Mouse (Mus musculus): Measurements from ENCODE around the gene Jdp2. TPM values are rescaled to one million over a fixed set of nuclear protein-coding genes. Genes with fewer than 3 reads are reported as not detected.

Gene Jdp2
- polyA plus RNA-seq, 1 experiment from 2014 or later, result 0.80 TPM

DNA sequence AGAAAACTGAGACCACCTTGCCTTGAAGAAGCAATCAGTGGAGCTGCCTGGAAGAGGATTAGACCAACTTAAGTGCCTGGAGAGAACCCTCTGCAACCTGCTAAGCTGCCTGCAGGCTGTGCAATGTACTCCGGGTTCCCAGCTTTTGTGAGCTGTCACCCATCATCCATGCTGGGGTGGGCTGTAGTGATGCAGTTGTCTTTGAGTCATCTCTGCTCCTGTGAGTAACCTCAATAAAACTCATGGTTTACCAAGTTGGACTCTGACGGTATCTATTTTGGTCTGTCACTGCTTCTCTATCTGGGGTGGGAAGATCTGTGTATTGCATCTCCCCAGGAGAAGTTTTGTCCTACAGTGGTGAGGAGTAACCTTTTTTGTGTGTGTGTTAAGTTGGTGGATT, 4.4 kb upstream of the Jdp2 start:
- WGBS, result 89% methylated on average over 2 of the region's 2 CpGs
- Histone ChIP-seq H3K4me3 (replicated peaks; ENCODE audit: low read length) (no peak overlapping the region), H3K36me3 (ENCODE audit: control insufficient read depth, insufficient read depth, low read length) (no peaks in the 10 kb centered on the region), H3K4me1 (ENCODE audit: control insufficient read depth, insufficient read depth, low read length) (peaks cover 9% of the 10 kb centered on the region), H3K27me3 (ENCODE audit: control insufficient read depth, insufficient read depth, low read length) (no peaks in the 10 kb centered on the region), H3K27ac (ENCODE audit: low read length) (no peak overlapping the region), H3K4me2 (ENCODE audit: low read depth, low read length) (no peak overlapping the region), H3K9ac (ENCODE audit: low read length) (no peak overlapping the region), H3K9me3 (replicated peaks; ENCODE audit: control insufficient read depth, low read length) (no peaks in the 10 kb centered on the region)
- no peak for ATAC-seq (ENCODE audit: insufficient read depth, low FRiP score)

DNA sequence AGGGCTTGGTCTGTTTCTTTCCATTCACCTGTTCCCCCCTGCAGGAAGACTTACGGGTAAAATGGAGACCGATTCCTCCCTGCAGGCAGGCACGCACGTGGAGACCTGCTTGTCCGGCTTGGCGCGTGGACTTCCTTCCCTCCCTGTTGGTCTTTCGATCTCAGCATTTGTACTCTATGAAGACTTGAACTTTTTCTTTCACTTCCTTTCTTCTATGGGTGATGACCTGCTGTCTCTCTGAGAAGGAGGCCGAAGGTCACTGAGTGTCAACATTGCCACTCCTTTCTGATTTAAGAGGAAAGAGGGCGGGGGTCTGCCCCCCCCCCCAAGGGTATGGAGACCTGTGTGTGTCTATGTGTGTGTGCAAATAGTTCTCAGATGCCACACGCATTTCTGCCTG, 774 bp upstream of the Jdp2 start:
- H3K27ac ChIP-seq (ENCODE audit: low read length), result no peak overlapping the region
- H3K4me1 ChIP-seq (ENCODE audit: control insufficient read depth, insufficient read depth, low read length), result peaks cover 28% of the 10 kb centered on the region
- WGBS, result 51% methylated on average over 11 of the region's 11 CpGs
- ATAC-seq (ENCODE audit: insufficient read depth, low FRiP score), result no peak
- no peaks in the 10 kb centered on the region for H3K9me3 ChIP-seq (replicated peaks; ENCODE audit: control insufficient read depth, low read length)
- no peaks in the 10 kb centered on the region for H3K36me3 ChIP-seq (ENCODE audit: control insufficient read depth, insufficient read depth, low read length)
- no peaks in the 10 kb centered on the region for H3K27me3 ChIP-seq (ENCODE audit: control insufficient read depth, insufficient read depth, low read length)
- H3K9ac ChIP-seq (ENCODE audit: low read length), result peak overlapping the region; percentile 89
- H3K4me3 ChIP-seq (replicated peaks; ENCODE audit: low read length), result peak overlapping the region; percentile 76
- H3K4me2 ChIP-seq (ENCODE audit: low read depth, low read length), result peak overlapping the region; percentile 81

DNA sequence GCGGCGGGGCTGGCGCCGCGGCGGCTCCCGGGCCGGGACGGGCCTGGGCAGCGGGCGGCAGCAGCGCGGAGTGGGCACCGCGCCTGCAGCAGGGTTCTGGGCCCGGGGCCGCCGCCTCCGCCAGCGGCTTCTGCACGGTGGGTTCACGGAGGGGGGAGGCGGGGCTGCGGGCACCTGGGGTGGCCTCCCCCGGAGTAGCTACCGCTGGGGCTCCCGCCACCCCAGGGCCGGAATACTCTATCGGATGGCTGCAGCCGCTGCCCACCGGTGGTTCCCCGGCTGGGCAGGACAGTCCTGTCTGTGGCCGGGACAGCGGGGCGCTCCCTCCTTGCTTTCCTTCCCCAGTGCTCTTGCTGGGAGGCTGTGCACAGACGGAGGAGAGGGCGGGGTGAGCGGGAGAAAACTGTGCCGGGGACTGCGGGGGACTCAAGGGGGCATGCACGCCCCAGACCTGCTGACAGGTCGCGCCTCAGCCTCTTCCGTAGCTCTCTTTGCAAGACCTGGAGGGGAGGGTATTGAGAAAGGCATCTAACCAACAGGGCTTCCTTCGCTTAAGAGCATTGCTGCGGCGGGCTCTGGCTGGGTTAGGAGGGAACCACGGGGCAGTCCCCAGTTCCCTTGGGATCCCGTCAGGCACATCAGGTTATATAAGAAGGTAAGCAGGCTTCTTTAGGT, 788 bp downstream of the Jdp2 start:
- H3K9ac ChIP-seq (ENCODE audit: low read length), result peak overlapping the region; percentile 89
- H3K4me1 ChIP-seq (ENCODE audit: control insufficient read depth, insufficient read depth, low read length), result peaks cover 43% of the 10 kb centered on the region
- H3K9me3 ChIP-seq (replicated peaks; ENCODE audit: control insufficient read depth, low read length), result no peaks in the 10 kb centered on the region
- peak overlapping the region; percentile 76 for H3K4me3 ChIP-seq (replicated peaks; ENCODE audit: low read length)
- peak overlapping the region; percentile 81 for H3K4me2 ChIP-seq (ENCODE audit: low read depth, low read length)
- ATAC-seq (ENCODE audit: insufficient read depth, low FRiP score), result peak; percentile 46; the same call in 1 of the 2 replicates
- H3K36me3 ChIP-seq (ENCODE audit: control insufficient read depth, insufficient read depth, low read length), result no peaks in the 10 kb centered on the region
- H3K27ac ChIP-seq (ENCODE audit: low read length), result peak overlapping the region; percentile 91
- 2% methylated on average over 31 of the region's 49 CpGs for WGBS
- H3K27me3 ChIP-seq (ENCODE audit: control insufficient read depth, insufficient read depth, low read length), result no peaks in the 10 kb centered on the region

DNA sequence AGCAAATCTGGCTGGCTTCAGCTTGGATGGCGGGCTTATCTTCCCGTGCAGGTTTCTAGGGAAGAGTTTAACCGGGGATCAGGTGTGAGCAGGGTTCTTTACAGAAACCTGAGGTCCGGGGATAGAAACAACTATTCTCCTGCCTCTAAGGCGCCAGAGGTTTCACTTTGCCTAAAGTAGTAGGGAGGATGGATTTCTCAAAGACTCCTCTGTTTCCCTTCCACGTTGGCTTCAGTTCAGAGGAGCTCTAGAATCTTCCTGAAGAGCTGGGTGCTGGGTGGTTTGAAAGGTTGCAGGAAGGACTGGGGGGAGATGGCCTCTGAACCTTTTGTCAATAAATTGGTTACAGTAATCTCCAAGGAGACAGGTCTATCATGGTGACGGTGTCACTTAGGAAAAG, 1.8 kb downstream of the Jdp2 start:
- 45% methylated on average over 7 of the region's 7 CpGs for WGBS
- H3K4me1 ChIP-seq (ENCODE audit: control insufficient read depth, insufficient read depth, low read length), result peaks cover 48% of the 10 kb centered on the region

DNA sequence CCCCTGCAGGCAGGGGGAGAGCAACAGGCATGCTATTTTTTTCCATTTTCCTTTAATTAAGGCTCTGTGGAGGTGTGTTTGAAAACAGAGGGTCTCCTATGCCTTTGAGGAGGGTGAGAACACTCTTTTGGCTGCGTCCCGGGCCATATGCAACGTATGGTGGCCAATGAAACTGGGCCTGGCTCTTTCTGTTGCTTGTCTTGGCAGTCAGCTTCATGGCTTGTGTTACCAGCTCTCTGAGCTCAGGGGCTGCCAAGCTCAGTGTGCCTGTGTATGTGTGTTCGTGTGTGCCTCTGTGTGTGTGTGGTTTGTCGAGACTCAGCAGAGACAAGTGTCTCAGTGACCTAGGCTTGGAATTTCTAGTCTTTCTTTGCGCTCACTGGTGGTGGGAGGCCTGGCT, 2.7 kb downstream of the Jdp2 start:
- 87% methylated on average over 6 of the region's 6 CpGs for WGBS
- Histone ChIP-seq H3K36me3 (ENCODE audit: control insufficient read depth, insufficient read depth, low read length) (no peaks in the 10 kb centered on the region), H3K9me3 (replicated peaks; ENCODE audit: control insufficient read depth, low read length) (no peaks in the 10 kb centered on the region), H3K27me3 (ENCODE audit: control insufficient read depth, insufficient read depth, low read length) (no peaks in the 10 kb centered on the region), H3K27ac (ENCODE audit: low read length) (no peak overlapping the region), H3K4me2 (ENCODE audit: low read depth, low read length) (peak overlapping the region; percentile 81), H3K4me3 (replicated peaks; ENCODE audit: low read length) (no peak overlapping the region), H3K4me1 (ENCODE audit: control insufficient read depth, insufficient read depth, low read length) (peaks cover 48% of the 10 kb centered on the region), H3K9ac (ENCODE audit: low read length) (no peak overlapping the region)
- no peak for ATAC-seq (ENCODE audit: insufficient read depth, low FRiP score)

More for the DNA sequence above, 1.8 kb downstream of the Jdp2 start:
- Histone ChIP-seq H3K27ac (ENCODE audit: low read length) (no peak overlapping the region), H3K9ac (ENCODE audit: low read length) (peak overlapping the region; percentile 89), H3K36me3 (ENCODE audit: control insufficient read depth, insufficient read depth, low read length) (no peaks in the 10 kb centered on the region), H3K4me3 (replicated peaks; ENCODE audit: low read length) (peak overlapping the region; percentile 76), H3K4me2 (ENCODE audit: low read depth, low read length) (peak overlapping the region; percentile 81), H3K27me3 (ENCODE audit: control insufficient read depth, insufficient read depth, low read length) (no peaks in the 10 kb centered on the region), H3K9me3 (replicated peaks; ENCODE audit: control insufficient read depth, low read length) (no peaks in the 10 kb centered on the region)
- ATAC-seq (ENCODE audit: insufficient read depth, low FRiP score), result no peak

DNA sequence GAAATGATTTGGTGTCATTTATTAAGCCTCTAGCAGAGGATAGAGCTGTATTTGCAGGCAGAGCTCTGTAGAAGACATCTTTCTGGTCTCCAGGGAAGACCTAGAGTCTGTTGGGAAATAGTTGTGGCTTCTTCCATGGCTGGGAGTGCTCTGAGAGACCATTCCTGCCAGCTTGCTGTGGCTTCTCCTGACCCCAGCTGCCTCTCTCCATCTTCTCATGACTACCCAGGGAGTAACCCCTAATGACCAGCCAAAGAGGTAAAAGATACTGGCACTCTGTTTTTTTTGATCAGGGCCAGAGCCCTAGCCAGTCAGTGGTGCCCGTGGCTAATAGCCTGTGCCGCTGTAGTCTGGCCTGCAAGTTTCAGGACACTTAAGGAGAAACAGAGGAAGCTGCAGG, 3.3 kb downstream of the Jdp2 start:
- H3K4me3 ChIP-seq (replicated peaks; ENCODE audit: low read length), result no peak overlapping the region
- H3K9ac ChIP-seq (ENCODE audit: low read length), result no peak overlapping the region
- H3K4me1 ChIP-seq (ENCODE audit: control insufficient read depth, insufficient read depth, low read length), result peaks cover 48% of the 10 kb centered on the region
- no peak overlapping the region for H3K27ac ChIP-seq (ENCODE audit: low read length)
- H3K4me2 ChIP-seq (ENCODE audit: low read depth, low read length), result no peak overlapping the region
- WGBS, result 86% methylated on average over 2 of the region's 2 CpGs
- no peaks in the 10 kb centered on the region for H3K27me3 ChIP-seq (ENCODE audit: control insufficient read depth, insufficient read depth, low read length)
- no peak for ATAC-seq (ENCODE audit: insufficient read depth, low FRiP score)
- no peaks in the 10 kb centered on the region for H3K36me3 ChIP-seq (ENCODE audit: control insufficient read depth, insufficient read depth, low read length)
- H3K9me3 ChIP-seq (replicated peaks; ENCODE audit: control insufficient read depth, low read length), result no peaks in the 10 kb centered on the region

DNA sequence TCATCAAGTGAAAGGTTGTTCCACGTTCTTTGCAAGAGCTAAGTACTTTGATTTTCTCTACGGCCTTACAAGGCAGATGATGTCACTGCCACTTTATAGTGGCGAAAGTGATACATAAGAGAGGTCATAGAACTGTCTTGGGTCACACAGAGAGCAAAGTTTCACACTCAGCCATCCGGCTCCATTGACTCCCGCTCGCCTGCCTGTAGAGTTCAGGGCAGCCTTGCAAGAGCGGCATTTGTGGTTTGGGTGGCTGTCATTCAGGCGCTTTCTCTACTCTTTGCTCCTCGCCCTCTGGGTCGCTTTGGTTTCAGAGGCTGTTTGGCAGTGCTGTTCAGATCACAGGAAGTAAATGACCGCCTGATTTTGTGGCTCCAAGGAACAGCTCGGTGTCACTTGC, 4.0 kb downstream of the Jdp2 start:
- no peaks in the 10 kb centered on the region for H3K27me3 ChIP-seq (ENCODE audit: control insufficient read depth, insufficient read depth, low read length)
- no peak overlapping the region for H3K27ac ChIP-seq (ENCODE audit: low read length)
- H3K9me3 ChIP-seq (replicated peaks; ENCODE audit: control insufficient read depth, low read length), result no peaks in the 10 kb centered on the region
- no peak overlapping the region for H3K4me2 ChIP-seq (ENCODE audit: low read depth, low read length)
- H3K4me3 ChIP-seq (replicated peaks; ENCODE audit: low read length), result no peak overlapping the region
- H3K36me3 ChIP-seq (ENCODE audit: control insufficient read depth, insufficient read depth, low read length), result no peaks in the 10 kb centered on the region
- H3K4me1 ChIP-seq (ENCODE audit: control insufficient read depth, insufficient read depth, low read length), result peaks cover 48% of the 10 kb centered on the region
- no peak for ATAC-seq (ENCODE audit: insufficient read depth, low FRiP score)
- WGBS, result 72% methylated on average over 12 of the region's 12 CpGs
- H3K9ac ChIP-seq (ENCODE audit: low read length), result no peak overlapping the region

DNA sequence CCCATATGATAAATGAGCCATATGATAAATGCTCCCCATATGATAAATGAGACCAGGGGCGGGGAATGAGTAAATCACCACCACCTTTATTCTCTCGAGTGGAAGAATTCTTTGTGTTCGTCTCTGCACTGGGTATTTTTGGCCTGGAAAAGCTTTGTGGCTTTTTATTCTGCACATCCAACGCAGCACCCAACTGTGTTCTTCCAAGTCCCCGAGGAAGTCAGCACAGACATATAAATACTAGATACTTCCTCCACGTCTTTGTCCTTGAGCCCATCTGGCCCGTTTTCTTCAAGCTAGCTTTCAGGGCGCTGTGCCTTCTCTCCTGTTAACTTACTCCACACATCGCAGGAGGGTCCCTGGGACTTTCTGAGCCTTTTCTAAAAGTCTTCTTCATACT, 4.9 kb downstream of the Jdp2 start:
- no peak overlapping the region; the same call in 1 of the 2 replicates for H3K27ac ChIP-seq (ENCODE audit: low read length)
- no peaks in the 10 kb centered on the region for H3K27me3 ChIP-seq (ENCODE audit: control insufficient read depth, insufficient read depth, low read length)
- 58% methylated on average over 9 of the region's 9 CpGs for WGBS
- H3K4me2 ChIP-seq (ENCODE audit: low read depth, low read length), result no peak overlapping the region
- no peak overlapping the region for H3K4me3 ChIP-seq (replicated peaks; ENCODE audit: low read length)
- no peak for ATAC-seq (ENCODE audit: insufficient read depth, low FRiP score)
- no peak overlapping the region for H3K9ac ChIP-seq (ENCODE audit: low read length)
- H3K36me3 ChIP-seq (ENCODE audit: control insufficient read depth, insufficient read depth, low read length), result no peaks in the 10 kb centered on the region
- peaks cover 43% of the 10 kb centered on the region for H3K4me1 ChIP-seq (ENCODE audit: control insufficient read depth, insufficient read depth, low read length)
- H3K9me3 ChIP-seq (replicated peaks; ENCODE audit: control insufficient read depth, low read length), result no peaks in the 10 kb centered on the region

DNA sequence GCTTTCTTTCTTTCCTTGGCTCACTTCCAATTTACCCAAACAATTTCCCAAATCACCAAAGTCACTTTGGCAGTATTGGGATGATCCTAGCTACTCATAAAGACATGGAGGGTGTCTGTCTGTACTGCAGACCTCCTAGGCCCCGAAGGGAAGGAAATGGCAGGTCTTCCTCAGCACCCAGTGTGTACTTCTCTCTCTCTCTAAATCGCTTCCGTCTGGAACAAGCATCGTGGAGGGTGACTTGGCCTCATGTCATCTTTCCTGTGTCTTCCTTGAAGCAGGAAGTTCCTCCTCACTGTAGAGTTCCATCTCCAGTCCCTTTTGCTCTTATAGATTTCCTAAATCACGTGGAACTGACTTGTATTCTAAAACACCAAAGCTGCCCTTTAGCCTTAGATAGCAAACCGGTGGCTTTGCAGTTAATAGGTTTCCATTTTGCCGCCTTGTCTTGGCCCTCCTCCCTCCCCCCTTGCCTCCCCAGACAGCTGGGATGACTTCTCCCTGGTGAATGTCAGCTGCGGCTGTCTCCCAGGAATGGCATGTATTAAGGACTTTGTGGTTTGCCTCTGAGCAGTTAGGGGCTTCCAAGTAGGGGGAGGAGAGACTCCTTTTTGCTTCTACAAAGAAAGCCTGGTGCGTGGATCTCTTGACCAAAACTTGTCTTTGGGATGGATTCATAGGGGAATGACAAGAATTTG, 5.6 kb downstream of the Jdp2 start:
- no peak overlapping the region for H3K4me3 ChIP-seq (replicated peaks; ENCODE audit: low read length)
- H3K4me1 ChIP-seq (ENCODE audit: control insufficient read depth, insufficient read depth, low read length), result peaks cover 43% of the 10 kb centered on the region
- H3K27me3 ChIP-seq (ENCODE audit: control insufficient read depth, insufficient read depth, low read length), result no peaks in the 10 kb centered on the region
- WGBS, result 33% methylated on average over 9 of the region's 9 CpGs
- no peaks in the 10 kb centered on the region for H3K36me3 ChIP-seq (ENCODE audit: control insufficient read depth, insufficient read depth, low read length)
- H3K9me3 ChIP-seq (replicated peaks; ENCODE audit: control insufficient read depth, low read length), result no peaks in the 10 kb centered on the region
- peak; percentile 59 for ATAC-seq (ENCODE audit: insufficient read depth, low FRiP score)
- no peak overlapping the region for H3K4me2 ChIP-seq (ENCODE audit: low read depth, low read length)
- peak overlapping the region; percentile 55 for H3K27ac ChIP-seq (ENCODE audit: low read length)
- no peak overlapping the region for H3K9ac ChIP-seq (ENCODE audit: low read length)
